8 mouse cellular contexts compared by ENCODE assay signal in genomic region chr1:128358916-128359553, GRCm38 (mm10). TPM values are rescaled to one million over a fixed set of nuclear protein-coding genes. Genes with fewer than 3 reads are reported as not detected.
A peak's percentile ranks its signal among the peaks of the same experiment; 100 is the strongest.
DNase-seq lines count a peak whose midpoint lies in the region; ATAC-seq and TF ChIP-seq lines count a peak whose summit lies in the region.

No protein-coding gene starts in this region.

- under 1% methylated on average over 35 of the region's 35 CpGs for WGBS in embryonic facial prominence, embryonic 13.5 days
- under 1% methylated on average over 35 of the region's 35 CpGs for WGBS in midbrain, embryonic 11.5 days

- peak; percentile 77 for ATAC-seq in embryonic facial prominence, embryonic 13.5 days (ENCODE audit: insufficient number of reproducible peaks, insufficient read depth, low FRiP score, low TSS enrichment, low read depth)
- ATAC-seq in midbrain, embryonic 11.5 days (ENCODE audit: low FRiP score): peak; percentile 84

- no peak overlapping the region; the same call in 1 of the 2 replicates for H3K27ac ChIP-seq in layer of hippocampus, adult 2 months
- H3K27ac ChIP-seq in embryonic facial prominence, embryonic 13.5 days: peak overlapping the region; percentile 96
- peak overlapping the region; percentile 60 for H3K27ac ChIP-seq in midbrain, embryonic 11.5 days (ENCODE audit: low read depth, low read length)

- peak in 1 of 2 experiments; percentile 15 for DNase-seq in layer of hippocampus, adult 2 months (ENCODE audit: low spot score in 2 of 2)
- DNase-seq in layer of hippocampus, adult 9-11 months: no peak
- DNase-seq in MN1 (ENCODE audit: low spot score): peak; percentile 48
- peak; percentile 36 to 51 for DNase-seq in kidney, postnatal 25 days
- peak; percentile 83 for DNase-seq in midbrain, embryonic 11.5 days (ENCODE audit: low spot score, missing footprints)
- DNase-seq in frontal cortex, postnatal 36 days (ENCODE audit: low spot score in 2 of 2): no peak
- DNase-seq in cerebellum, postnatal 4 days (ENCODE audit: low spot score in 2 of 2): no peak

- peaks cover 34% of the 10 kb centered on the region for H3K36me3 ChIP-seq in embryonic facial prominence, embryonic 13.5 days
- peaks cover 11% of the 10 kb centered on the region; the same call in 1 of the 2 replicates for H3K36me3 ChIP-seq in midbrain, embryonic 11.5 days (ENCODE audit: control insufficient read depth, insufficient read depth, low read length)

- peaks cover 31% of the 10 kb centered on the region for H3K4me1 ChIP-seq in embryonic facial prominence, embryonic 13.5 days
- H3K4me1 ChIP-seq in midbrain, embryonic 11.5 days (ENCODE audit: control insufficient read depth, insufficient read depth, low read length): peaks cover 19% of the 10 kb centered on the region

- H3K4me2 ChIP-seq in embryonic facial prominence, embryonic 13.5 days: peak overlapping the region; percentile 60
- peak overlapping the region; percentile 47 for H3K4me2 ChIP-seq in midbrain, embryonic 11.5 days

- peak overlapping the region; percentile 90 for H3K9ac ChIP-seq in embryonic facial prominence, embryonic 13.5 days
- H3K9ac ChIP-seq in midbrain, embryonic 11.5 days (ENCODE audit: low read length): peak overlapping the region; percentile 79

- H3K27me3 ChIP-seq in embryonic facial prominence, embryonic 13.5 days: no peaks in the 10 kb centered on the region
- no peaks in the 10 kb centered on the region for H3K27me3 ChIP-seq in midbrain, embryonic 11.5 days (ENCODE audit: control insufficient read depth, insufficient read depth, low read length)

- peak; percentile 42 for TF ChIP-seq CTCF in layer of hippocampus, adult 2 months (conservative IDR thresholded peaks at IDR 0.05)

- H3K4me3 ChIP-seq in layer of hippocampus, adult 2 months: peak overlapping the region; percentile 89
- H3K4me3 ChIP-seq in embryonic facial prominence, embryonic 13.5 days: peak overlapping the region; percentile 82
- H3K4me3 ChIP-seq in midbrain, embryonic 11.5 days (ENCODE audit: low read depth, low read length): peak overlapping the region; percentile 75

- H3K9me3 ChIP-seq in embryonic facial prominence, embryonic 13.5 days: no peaks in the 10 kb centered on the region
- H3K9me3 ChIP-seq in midbrain, embryonic 11.5 days (ENCODE audit: control insufficient read depth, low read length): no peaks in the 10 kb centered on the region

RNA-seq across cellular contexts. Expression of gene Mcm6, which starts 0.4 kb away (rescaled TPM):
- 10 to 100 TPM; 17.6 to 23.4 TPM for total RNA-seq in layer of hippocampus, adult 2 months (2021)
- polyA plus RNA-seq in embryonic facial prominence, embryonic 13.5 days (2015; fragmentation: Nextera tagmentation; extraction: Ambion mirVana): 221 and 223 TPM in 2 replicates
- polyA plus RNA-seq in midbrain, embryonic 11.5 days (2014; fragmentation: Nextera tagmentation; extraction: Ambion mirVana): 315 and 320 TPM in 2 replicates

RNA-seq across cellular contexts. Expression of gene Lct, which starts 30.9 kb away (rescaled TPM):
- total RNA-seq in layer of hippocampus, adult 2 months (2021): 10 to 100 TPM; 58.4 to 74.2 TPM
- 0.14 TPM in 2 replicates for polyA plus RNA-seq in embryonic facial prominence, embryonic 13.5 days (2015; fragmentation: Nextera tagmentation; extraction: Ambion mirVana)
- polyA plus RNA-seq in midbrain, embryonic 11.5 days (2014; fragmentation: Nextera tagmentation; extraction: Ambion mirVana): 0.40 TPM in 1 of 2 replicates, not detected in the other

RNA-seq across cellular contexts. Expression of gene Dars, which starts 58.1 kb away (rescaled TPM):
- 10 to 100 TPM; 66.3 to 68.0 TPM for total RNA-seq in layer of hippocampus, adult 2 months (2021)
- polyA plus RNA-seq in embryonic facial prominence, embryonic 13.5 days (2015; fragmentation: Nextera tagmentation; extraction: Ambion mirVana): 152 and 157 TPM in 2 replicates
- 126 and 148 TPM in 2 replicates for polyA plus RNA-seq in midbrain, embryonic 11.5 days (2014; fragmentation: Nextera tagmentation; extraction: Ambion mirVana)

Comparison
In these comparisons a context has a peak if more than half of its experiments do, and no peak if none do; other contexts are left out.
1. DNase-seq: peak in MN1 (single experiment), kidney, postnatal 25 days (2 of 2) and midbrain, embryonic 11.5 days (single experiment); none in layer of hippocampus, adult 9-11 months (single experiment), frontal cortex, postnatal 36 days (0 of 2) and cerebellum, postnatal 4 days (0 of 2).
2. Peak in every context shown above with its lines, with median percentiles within 50 percentile points of each other: H3K4me3 ChIP-seq.